Mouse (Mus musculus) spleen, postnatal 10 days (tissue): ENCODE results near the gene Rsph1.

ENCODE experiments used
- DNase-seq, 2 experiments: peaks; one replicate each; pipeline ENCODE4 v3.0.0; 2021 to 2022; ENCODE audit warnings: low spot score in 2 of 2

Gene Rsph1

DNA sequence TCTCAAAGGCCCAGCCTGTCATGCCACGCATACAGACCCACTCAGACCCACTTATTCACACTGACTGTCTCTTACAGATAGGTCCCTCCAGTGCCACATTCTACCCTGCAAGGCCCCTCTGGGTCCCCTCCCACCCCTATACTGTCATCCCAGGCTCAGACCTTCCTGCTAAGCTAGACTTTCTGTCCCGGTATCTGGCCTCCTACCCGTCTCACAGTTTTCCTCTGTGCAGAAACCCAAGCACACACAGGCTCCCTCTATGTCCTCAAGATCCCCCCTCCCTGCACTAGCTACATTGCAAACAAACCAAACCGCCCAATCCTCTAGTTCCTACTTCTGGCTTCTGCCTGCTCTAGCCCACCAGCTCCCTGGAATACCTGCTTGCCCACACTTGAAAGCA lies 748 bp upstream of the Rsph1 start:
- no peak for DNase-seq

DNA sequence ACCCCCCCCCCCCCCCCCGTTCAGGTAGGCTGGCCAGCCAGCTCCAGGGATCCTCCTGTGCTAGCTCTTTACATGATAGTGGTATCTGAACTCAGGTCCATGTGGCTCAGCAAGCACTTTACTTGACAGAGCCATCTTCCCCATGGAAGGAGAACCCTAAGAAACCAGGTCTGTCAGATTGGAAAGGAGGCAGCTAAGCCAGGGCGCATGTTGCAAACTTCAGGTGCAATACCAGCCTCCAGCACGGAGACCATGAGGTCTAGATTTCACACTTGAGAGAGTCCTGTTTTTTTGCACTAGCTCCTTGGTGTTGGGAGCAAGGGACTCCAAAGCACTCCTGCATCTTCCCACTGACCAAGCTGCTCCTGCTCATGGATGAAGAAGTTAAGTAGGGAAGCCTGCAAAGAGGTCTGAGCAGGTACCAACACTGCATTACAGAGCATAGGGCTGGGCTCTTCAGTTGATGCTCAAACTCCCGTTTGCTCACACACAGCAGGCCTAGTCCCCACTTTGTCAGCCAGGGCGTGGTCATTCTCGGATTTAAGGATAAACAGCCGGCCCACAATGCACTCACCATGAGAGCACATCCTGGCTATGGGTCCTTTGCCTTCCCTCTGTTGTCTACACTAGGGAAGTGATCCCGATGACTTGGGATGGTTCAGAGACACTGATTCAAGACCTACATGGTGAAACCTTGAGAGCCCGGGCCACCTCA lies 819 bp downstream of the Rsph1 start:
- DNase-seq, result no peak

DNA sequence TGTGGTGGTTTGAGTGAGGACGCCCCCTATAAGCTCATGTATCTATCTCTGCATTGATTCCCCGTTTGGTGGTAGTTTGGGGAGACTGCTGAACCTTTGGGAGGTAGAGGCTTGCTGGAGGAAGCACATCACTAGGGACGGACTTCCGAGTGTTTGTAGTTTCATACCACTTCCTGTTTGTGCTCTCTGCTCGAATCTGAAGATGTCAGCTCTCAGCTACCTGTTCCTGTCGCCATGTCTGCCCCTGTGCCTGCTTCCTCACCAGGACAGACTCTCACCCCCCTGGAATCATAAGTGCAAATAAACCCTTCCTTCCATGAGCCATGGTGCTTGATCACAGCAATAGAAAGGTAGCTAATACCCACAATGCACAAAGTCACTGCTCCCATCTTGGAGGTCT lies 2.0 kb downstream of the Rsph1 start:
- no peak for DNase-seq

DNA sequence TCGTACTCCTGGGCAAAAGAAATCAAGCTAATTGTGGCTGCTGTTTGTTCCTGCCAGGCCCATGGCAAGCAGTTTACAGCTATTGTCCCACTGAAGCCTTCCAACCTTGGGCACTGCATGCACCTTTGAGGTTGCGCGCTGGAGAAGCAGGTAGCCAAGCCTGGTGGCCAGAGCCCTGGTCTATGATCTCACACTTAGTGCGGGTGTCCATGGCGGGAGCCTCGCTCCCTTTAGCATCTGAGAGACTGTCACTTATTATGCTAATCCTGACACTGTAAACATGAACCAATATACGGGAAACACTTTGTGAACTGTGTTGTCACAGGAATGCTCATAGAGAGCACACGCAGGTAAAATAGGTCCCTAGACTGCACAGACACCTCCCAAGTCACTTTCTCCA lies 3.6 kb downstream of the Rsph1 start:
- DNase-seq, result no peak

DNA sequence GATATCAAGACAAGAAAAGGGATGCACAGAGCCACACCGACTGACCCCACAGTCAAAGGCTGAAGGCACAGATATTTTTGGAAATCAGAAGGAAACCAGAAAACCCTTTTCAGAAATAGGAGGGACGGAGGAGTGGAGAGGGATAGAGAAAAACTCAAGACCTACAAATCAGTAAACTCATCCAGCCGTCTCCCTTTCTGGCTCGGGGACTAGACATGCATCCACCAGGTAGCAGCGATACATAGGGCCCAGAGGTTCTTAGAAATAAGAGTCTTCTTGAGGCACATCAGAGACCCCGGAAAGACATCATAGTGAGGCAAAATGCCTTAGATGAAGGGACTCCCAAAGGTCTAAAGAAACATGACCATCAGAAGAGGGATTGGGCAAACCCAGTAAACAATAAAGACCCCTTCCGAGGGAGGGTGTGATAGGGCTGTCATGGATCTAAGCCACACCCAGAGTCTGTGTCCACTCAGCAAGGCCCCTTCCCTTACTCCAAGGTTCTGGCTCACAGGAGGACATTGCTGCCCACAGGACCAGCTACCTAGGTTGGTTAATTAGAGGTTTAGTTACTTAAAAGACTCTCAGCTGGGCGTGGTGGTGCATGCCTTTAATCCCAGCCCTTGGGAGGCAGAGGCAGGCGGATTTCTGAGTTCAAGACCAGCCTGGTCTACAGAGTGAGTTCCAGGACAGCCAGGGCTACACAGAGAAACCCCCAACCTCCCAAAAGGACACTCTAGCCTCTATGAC lies 4.6 kb downstream of the Rsph1 start:
- DNase-seq, result no peak

DNA sequence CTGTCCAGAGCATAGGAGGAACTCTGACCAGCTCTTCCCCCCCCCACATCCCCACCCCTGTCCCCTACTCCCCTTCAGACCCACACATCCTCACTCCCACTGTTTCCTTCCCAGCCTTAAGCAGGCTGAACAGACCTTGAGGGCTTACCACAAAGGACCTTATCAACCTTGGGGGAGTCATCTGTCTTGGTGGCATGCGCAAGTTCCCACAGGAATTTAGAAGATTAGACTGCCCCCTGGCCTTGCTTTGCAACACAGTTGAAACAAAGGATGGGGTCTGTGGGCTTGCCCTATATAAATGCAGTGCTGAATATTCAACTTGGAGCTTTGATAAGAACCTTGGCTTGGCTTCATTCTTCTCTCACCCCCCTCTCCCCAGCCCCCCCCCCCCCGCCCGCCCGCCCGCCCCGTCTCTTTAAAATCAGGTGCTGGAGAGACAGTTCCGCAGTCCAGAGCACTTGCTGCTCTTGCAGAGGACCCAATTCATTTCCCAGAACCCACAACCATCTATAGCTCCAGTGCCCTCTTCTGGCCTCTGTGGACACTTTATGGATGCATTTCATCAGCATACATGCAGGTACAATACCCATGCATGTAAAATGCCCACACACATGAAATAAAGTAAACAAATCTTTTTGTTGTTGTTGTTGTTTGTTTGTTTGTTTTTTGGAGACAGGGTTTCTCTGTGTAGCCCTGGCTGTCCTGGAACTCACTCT lies 5.9 kb downstream of the Rsph1 start:
- DNase-seq, result no peak

DNA sequence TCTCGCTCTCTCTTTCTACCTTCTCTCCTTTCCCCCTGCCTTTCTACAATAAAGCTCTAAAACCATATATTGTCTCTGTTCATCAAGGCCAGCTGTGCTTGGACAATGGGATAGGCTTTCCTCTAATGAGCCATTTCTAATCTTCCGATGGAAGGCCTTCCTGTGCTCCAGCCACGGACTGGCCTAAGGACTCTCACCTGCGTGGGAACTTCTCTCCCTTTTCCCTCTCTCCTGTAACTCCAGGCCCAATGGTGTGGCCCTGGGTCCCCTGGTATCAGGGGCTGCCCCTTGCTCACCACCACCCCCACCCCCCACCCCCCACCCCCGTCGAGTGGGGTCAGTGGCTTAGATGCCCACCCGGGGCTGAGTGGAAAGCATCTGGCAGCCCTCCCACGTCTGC lies 6.4 kb downstream of the Rsph1 start:
- DNase-seq, result peak in 1 of 2 experiments; percentile 10

DNA sequence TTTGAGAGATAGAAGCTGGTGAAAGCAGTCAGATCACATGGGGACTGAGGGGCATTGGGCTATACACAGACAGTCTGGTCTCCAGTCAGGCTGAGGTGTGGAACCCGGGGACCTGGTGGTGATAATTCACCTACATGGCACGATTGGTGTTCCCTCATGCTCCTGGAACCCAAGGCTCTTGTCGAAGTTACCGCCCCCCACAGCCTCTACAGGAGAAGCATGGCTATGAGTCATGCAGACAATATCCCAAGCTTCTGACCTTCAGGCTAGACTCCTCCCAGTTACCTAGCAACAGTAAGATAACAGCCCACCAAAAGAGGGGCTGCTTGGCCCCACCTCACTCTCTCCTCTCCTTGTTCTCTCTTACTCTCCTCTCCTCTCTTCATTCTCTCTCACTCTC lies 6.9 kb downstream of the Rsph1 start:
- peak in 1 of 2 experiments; percentile 13 for DNase-seq

DNA sequence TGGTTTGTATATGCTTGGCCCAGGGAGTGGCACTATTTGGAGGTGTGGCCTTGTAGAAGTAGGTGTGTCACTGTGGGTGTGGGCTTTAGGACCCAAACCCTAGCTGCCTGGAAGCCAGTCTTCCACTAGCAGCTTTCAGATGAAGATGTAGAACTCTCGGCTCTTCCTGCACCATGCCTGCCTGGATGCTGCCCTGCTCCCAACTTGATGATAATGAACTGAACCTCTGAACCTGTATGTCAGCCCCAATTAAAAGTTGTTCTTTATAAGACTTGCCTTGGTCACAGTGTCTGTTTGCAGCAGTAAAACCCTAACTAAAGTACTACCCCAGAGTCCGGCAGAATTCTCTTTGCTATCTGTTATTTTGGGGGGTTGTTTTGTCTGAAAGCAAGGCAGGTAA lies 7.4 kb downstream of the Rsph1 start:
- peak in 1 of 2 experiments; percentile 15 for DNase-seq

DNA sequence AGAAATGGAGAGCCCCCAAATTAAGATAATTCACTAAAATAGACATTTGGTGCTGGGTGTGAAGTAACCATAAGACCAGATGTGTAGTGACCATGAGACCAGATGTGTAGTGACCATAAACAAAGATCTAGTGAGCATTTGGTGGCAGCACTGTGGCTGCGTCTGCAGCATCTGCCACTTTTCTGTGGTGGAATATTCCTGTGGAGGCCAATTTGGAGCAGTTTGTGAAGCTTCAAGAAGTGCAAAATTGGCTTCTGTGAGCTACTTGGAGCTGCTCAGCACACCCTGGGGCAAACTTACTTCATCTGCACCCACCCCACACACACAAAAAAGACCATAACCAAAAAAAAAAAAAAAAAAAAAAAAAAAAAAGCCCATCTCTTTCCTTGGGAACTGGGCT lies 9.2 kb downstream of the Rsph1 start:
- DNase-seq, result peak in 1 of 2 experiments; percentile 11

DNA sequence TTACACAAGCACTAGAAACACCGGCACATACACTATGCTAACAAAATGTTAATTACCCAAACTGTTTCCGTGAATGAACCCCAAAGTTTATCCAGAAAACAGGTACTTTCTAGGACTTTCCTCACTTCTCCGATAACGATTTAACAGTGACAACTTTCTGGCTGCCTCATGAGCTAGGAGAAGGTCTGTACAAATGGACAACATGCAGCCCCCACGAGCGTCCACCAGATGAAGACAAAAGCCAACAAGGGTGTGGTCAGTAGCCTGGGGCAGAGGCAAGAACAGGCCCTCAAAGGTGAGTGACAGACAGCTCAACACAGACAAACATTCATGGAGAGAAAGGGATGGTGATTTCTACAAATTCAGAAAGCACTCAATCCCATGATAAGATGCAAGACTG lies 9.6 kb downstream of the Rsph1 start:
- no peak for DNase-seq

DNA sequence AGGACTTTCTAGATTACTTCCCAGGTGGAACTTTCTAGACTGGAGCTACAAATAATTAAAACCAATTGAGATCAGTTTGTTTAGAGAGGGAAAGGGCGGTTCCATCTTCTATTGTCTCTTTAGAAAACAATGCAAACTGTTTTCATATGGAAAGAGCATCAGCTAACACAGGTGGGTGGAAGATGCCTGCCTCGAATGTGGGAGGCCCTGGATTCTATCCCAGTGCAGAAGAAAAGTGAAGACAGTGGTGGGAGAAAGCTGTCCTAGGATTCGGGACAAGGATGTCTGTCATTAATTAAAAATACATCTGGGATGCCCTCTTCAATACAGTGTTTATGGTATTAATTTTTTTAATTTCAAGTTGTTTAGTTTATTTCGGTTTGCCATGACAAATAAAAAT lies 10.0 kb downstream of the Rsph1 start:
- DNase-seq, result no peak

DNA sequence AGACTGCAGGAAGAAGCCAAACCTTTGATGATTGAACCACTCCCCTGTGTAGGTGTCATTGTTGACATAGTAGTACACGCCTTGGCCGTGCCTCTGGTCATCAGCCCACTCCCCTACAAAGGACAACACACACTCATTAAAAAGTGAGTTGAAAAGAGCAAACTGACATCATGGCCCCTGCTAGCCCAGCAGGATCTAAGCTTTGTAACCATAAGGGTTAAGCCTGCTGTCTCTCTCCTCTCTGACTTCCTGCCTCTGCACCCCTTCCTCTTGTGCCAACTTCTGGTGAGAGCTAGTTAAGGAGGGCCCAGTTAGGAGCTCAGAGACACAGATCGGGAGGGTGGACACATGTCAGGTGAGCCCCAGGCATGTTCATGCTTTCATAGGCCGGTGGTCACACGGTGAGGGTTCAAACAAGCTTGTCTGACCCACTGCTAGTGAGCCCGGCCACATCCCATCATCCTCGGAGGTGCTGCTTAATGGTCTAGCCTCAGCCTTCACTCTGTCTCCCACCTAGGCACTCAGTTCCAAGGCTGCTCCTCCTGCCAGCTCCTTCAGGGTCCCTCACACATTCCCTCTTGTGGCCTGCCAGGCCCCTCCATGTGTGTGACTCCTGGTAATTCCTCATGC lies 10.7 kb downstream of the Rsph1 start:
- DNase-seq, result peak; percentile 38 to 52

DNA sequence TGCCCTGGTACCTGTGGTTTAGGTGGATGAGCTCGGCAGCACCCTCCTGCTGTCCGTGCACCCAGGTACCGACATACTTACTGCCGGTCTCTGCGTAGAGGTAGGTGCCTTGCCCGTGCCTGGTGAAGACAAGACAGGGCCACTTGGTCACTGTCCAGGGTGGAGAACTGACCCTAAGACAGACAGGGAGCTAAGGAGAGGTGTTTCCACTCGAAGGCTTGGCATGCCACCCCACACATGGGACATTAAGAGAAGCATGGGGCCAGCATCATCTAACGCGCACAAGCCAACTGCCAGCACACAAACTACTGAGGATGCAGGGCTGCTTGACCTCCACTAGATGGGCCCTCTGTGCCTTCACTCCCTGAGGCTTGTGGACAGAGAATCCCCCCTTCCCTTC lies 11.4 kb downstream of the Rsph1 start:
- no peak for DNase-seq

DNA sequence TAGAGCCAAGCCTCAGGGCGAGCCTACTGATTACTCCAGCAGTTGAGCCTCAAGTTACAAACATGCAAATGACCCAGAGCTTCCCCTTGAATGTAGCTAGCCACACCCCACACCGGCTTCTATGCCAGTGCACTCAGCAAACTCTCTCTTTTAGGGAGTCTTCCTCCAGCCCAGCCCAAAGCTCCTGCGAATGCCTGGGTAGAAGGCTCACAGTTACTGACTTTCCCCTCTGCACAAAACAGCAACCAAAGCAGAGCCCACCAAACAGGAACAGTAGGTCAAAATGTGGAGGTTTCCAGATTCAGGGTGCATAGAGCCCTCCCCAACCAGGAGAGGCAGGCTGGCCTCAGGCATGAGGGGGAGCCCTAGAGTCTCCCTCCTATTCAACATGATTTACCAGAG lies 12.0 kb downstream of the Rsph1 start:
- DNase-seq, result peak; percentile 59 to 71

DNA sequence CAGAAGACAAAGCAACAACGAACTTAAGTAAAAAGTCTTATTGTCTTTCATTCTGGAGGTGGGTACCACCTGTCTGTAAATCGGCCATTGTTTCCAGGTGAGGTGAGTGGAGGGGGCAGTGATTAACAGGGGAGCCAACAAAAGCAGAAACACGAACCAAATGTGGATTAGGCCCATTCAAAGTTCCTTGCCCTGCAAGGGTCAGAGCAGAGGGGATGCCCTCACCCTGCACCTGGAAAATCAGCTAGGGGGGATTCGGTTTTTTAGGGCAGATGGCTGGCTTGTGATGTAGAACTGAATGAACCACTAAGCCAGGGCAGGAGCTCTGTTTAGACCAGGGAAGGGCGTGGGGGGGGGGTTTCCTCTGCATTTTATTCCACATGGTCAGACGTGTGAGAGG lies 12.8 kb downstream of the Rsph1 start:
- no peak for DNase-seq

DNA sequence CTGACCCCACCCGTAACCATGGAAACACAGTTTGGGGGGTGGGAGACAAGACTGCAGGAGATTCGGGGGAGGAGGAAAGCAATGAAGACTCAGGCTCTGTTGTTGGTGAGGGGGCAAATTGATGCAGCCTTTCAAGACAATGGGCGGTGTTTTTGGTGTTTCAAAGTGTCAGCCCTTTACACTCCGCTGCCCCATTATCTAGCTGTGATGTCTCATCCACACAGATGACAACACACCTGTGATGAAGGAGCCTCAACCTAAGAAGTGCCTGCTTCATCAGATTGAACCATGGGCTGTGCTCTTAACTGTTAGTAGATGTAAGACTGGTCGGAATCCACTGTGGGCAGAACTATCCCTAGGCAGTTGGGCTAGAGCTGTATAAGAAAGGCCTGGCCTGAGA lies 13.4 kb downstream of the Rsph1 start:
- no peak for DNase-seq

DNA sequence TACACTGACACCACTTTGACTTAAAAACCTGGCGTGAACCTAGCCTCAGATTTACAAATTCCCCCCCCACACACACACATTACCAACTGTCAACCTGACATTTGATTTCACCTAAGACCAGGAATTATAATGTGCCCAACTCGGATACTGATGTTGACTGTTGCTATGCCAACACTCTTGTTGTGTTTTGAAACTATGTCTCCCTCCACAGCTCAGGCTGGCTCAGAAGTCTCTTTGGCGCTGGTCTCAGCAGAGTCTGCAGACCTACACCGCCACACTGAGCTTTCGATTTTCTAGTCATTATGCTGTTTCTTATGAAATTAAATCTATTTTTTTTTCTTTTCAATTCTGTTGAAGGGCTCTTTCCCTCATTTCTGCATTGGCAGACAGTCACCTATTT lies 14.5 kb downstream of the Rsph1 start:
- DNase-seq, result no peak

DNA sequence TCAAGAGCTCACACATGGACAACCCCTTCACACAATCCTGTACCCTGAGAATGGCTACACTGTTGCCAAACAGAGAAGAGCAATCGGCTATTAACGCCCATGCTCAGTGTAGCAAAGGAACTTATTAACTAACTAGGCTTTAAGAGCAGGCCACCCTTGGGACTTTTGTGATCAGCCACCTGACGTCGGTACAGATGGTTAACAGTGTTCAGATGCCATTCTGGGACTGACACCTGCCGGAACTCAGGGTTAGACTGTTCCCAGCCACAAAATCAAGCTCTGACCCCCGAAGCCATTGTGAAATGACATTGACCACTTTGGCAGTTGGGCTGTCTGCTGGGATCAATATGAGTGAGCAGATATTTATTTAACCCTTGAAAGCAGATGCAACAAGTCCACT lies 15.8 kb downstream of the Rsph1 start:
- DNase-seq, result no peak

DNA sequence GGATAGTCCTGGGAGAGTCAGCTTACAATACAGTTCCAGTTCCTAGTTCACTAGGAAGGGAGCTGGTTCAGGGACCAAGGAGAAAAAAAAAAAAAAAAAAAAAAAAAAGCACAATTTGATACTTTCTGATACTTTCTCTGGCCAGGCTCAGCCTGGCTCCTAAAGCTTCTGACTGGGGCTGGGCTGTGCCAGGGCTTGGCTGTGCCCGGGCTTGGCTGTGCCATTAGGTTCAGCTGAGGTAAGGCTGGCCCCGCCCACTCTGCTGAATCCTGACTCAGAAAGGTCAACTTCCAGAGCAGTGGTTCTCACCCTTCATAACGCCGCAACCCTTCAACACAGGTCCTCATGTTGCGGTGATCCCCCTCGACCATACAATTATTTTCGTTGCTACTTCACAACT lies 16.8 kb downstream of the Rsph1 start:
- DNase-seq, result peak in 1 of 2 experiments; percentile 58

DNA sequence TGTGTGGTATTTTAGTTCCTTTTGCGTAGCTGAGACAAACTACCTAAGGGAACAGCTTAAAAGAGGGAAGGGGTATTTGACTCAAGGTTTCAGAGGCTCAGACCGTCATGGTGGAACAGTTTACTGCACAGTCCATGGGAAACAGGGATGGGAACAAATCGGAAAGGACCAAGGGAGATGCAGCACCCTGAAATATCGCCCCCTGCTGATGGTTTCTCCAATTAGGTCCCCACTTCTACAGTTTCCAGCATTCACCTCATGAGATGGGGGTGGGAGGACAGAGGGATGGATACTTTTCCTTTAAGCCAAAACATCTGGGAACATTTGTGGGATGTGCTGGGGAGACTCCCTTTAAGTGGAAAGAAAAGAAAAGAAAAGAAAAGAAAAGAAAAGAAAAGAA lies 17.4 kb downstream of the Rsph1 start:
- peak in 1 of 2 experiments; percentile 58 for DNase-seq

DNA sequence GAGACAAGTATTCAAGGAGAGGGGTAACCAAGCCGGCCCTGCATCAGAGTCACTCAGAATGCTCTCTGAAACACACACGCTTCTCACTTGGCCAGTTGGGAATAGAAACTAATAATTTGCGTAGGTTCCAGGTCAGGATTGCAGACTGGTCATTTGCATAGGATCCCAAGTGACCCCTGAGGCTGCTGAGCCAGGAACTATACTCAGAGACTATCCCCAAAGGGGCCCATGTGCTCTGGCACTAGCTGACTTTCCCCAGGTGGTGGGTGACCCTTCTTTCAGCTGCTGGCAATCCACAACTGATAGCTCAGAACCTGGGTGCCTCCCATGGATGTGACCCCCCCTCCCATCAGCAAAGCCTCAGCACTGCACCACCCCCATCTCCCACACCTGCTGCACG lies 18.0 kb downstream of the Rsph1 start:
- no peak for DNase-seq
